Mouse (Mus musculus): ENCODE results near the gene Ptpn14. TPM values are rescaled to one million over a fixed set of nuclear protein-coding genes. Genes with fewer than 3 reads are reported as not detected.
A peak's percentile ranks its signal among the peaks of the same experiment; 100 is the strongest.

Gene Ptpn14
- polyA plus RNA-seq, 1 experiment from 2014 or later, result 7.2 TPM

GRCm38 (mm10) chr1:189867034-189867433 lies 139.0 kb downstream of the Ptpn14 start:
- H3K27me3 ChIP-seq (ENCODE audit: insufficient read depth, poor library complexity, severe bottlenecking), result no peaks in the 10 kb centered on the region
- H3K9me3 ChIP-seq, result no peaks in the 10 kb centered on the region
- peaks cover 33% of the 10 kb centered on the region for H3K4me1 ChIP-seq
- H3K4me3 ChIP-seq, result peak overlapping the region; percentile 25; the same call in 1 of the 2 replicates
- 37% methylated on average over 5 of the region's 5 CpGs for WGBS
- peaks cover 50% of the 10 kb centered on the region for H3K36me3 ChIP-seq
- peak overlapping the region; percentile 90 for H3K27ac ChIP-seq
- no peak for DNase-seq (ENCODE audit: low spot score)

- no peaks in the 10 kb centered on the region for H3K27me3 ChIP-seq (ENCODE audit: insufficient read depth, poor library complexity, severe bottlenecking)
- peak; percentile 94 for DNase-seq (ENCODE audit: low spot score)
- H3K4me3 ChIP-seq, result peak overlapping the region; percentile 25; the same call in 1 of the 2 replicates
- no peaks in the 10 kb centered on the region for H3K9me3 ChIP-seq
- peaks cover 49% of the 10 kb centered on the region for H3K36me3 ChIP-seq
- 19% methylated on average over 9 of the region's 9 CpGs for WGBS
- H3K4me1 ChIP-seq, result peaks cover 30% of the 10 kb centered on the region
- H3K27ac ChIP-seq, result peak overlapping the region; percentile 90
Observed at GRCm38 (mm10) chr1:189867497-189867896, 139.4 kb downstream of the Ptpn14 start.

- Histone ChIP-seq H3K27me3 (ENCODE audit: insufficient read depth, poor library complexity, severe bottlenecking) (no peaks in the 10 kb centered on the region), H3K36me3 (peaks cover 44% of the 10 kb centered on the region), H3K4me3 (no peak overlapping the region), H3K4me1 (peaks cover 27% of the 10 kb centered on the region), H3K27ac (peak overlapping the region; percentile 90), H3K9me3 (no peaks in the 10 kb centered on the region)
- DNase-seq (ENCODE audit: low spot score), result no peak
- 64% methylated on average over 10 of the region's 10 CpGs for WGBS
Observed at GRCm38 (mm10) chr1:189868036-189868435, 140.0 kb downstream of the Ptpn14 start.

GRCm38 (mm10) chr1:189869651-189870270 lies 141.7 kb downstream of the Ptpn14 start:
- DNase-seq (ENCODE audit: low spot score), result no peak
- no peak overlapping the region for H3K27ac ChIP-seq
- H3K9me3 ChIP-seq, result no peaks in the 10 kb centered on the region
- H3K4me1 ChIP-seq, result peaks cover 42% of the 10 kb centered on the region
- H3K4me3 ChIP-seq, result no peak overlapping the region
- peaks cover 35% of the 10 kb centered on the region for H3K36me3 ChIP-seq
- 90% methylated on average over 18 of the region's 18 CpGs for WGBS
- H3K27me3 ChIP-seq (ENCODE audit: insufficient read depth, poor library complexity, severe bottlenecking), result no peaks in the 10 kb centered on the region

- Histone ChIP-seq H3K36me3 (peaks cover 30% of the 10 kb centered on the region), H3K27me3 (ENCODE audit: insufficient read depth, poor library complexity, severe bottlenecking) (no peaks in the 10 kb centered on the region), H3K27ac (no peak overlapping the region), H3K4me3 (no peak overlapping the region), H3K9me3 (no peaks in the 10 kb centered on the region), H3K4me1 (peaks cover 50% of the 10 kb centered on the region)
- no peak for DNase-seq (ENCODE audit: low spot score)
- WGBS, result 73% methylated on average over 8 of the region's 8 CpGs
Observed at GRCm38 (mm10) chr1:189870539-189870938, 142.5 kb downstream of the Ptpn14 start.

GRCm38 (mm10) chr1:189871625-189872024 lies 143.6 kb downstream of the Ptpn14 start:
- H3K27me3 ChIP-seq (ENCODE audit: insufficient read depth, poor library complexity, severe bottlenecking), result no peaks in the 10 kb centered on the region
- H3K36me3 ChIP-seq, result peaks cover 23% of the 10 kb centered on the region
- 87% methylated on average over 8 of the region's 8 CpGs for WGBS
- peaks cover 56% of the 10 kb centered on the region for H3K4me1 ChIP-seq
- H3K27ac ChIP-seq, result no peak overlapping the region
- no peak overlapping the region for H3K4me3 ChIP-seq
- no peaks in the 10 kb centered on the region for H3K9me3 ChIP-seq
- no peak for DNase-seq (ENCODE audit: low spot score)

GRCm38 (mm10) chr1:189872050-189872449 lies 144.0 kb downstream of the Ptpn14 start:
- Histone ChIP-seq H3K36me3 (peaks cover 23% of the 10 kb centered on the region), H3K4me1 (peaks cover 56% of the 10 kb centered on the region), H3K9me3 (no peaks in the 10 kb centered on the region), H3K27ac (no peak overlapping the region), H3K27me3 (ENCODE audit: insufficient read depth, poor library complexity, severe bottlenecking) (no peaks in the 10 kb centered on the region), H3K4me3 (no peak overlapping the region)
- 88% methylated on average over 4 of the region's 4 CpGs for WGBS
- no peak for DNase-seq (ENCODE audit: low spot score)

GRCm38 (mm10) chr1:189873591-189873990 lies 145.5 kb downstream of the Ptpn14 start:
- Histone ChIP-seq H3K9me3 (no peaks in the 10 kb centered on the region), H3K36me3 (peaks cover 23% of the 10 kb centered on the region), H3K4me1 (peaks cover 49% of the 10 kb centered on the region), H3K27ac (peak overlapping the region; percentile 48; the same call in 1 of the 2 replicates), H3K4me3 (no peak overlapping the region), H3K27me3 (ENCODE audit: insufficient read depth, poor library complexity, severe bottlenecking) (no peaks in the 10 kb centered on the region)
- DNase-seq (ENCODE audit: low spot score), result no peak
- WGBS, result 81% methylated on average over 8 of the region's 8 CpGs

GRCm38 (mm10) chr1:189875439-189875861 lies 147.4 kb downstream of the Ptpn14 start:
- H3K4me3 ChIP-seq, result no peak overlapping the region
- 0 out of 2 replicates have a peak overlapping the region, but pooled peaks have one; percentile 59 for H3K27ac ChIP-seq
- peaks cover 21% of the 10 kb centered on the region for H3K36me3 ChIP-seq
- no peaks in the 10 kb centered on the region for H3K27me3 ChIP-seq (ENCODE audit: insufficient read depth, poor library complexity, severe bottlenecking)
- H3K9me3 ChIP-seq, result no peaks in the 10 kb centered on the region
- 33% methylated on average over 6 of the region's 6 CpGs for WGBS
- H3K4me1 ChIP-seq, result peaks cover 64% of the 10 kb centered on the region
- no peak for DNase-seq (ENCODE audit: low spot score)

GRCm38 (mm10) chr1:189876162-189876561 lies 148.1 kb downstream of the Ptpn14 start:
- Histone ChIP-seq H3K27ac (0 out of 2 replicates have a peak overlapping the region, but pooled peaks have one; percentile 22), H3K9me3 (no peaks in the 10 kb centered on the region), H3K27me3 (ENCODE audit: insufficient read depth, poor library complexity, severe bottlenecking) (no peaks in the 10 kb centered on the region), H3K36me3 (peaks cover 21% of the 10 kb centered on the region), H3K4me3 (no peak overlapping the region), H3K4me1 (peaks cover 64% of the 10 kb centered on the region)
- 65% methylated on average over 8 of the region's 8 CpGs for WGBS
- DNase-seq (ENCODE audit: low spot score), result no peak

- Histone ChIP-seq H3K27me3 (ENCODE audit: insufficient read depth, poor library complexity, severe bottlenecking) (no peaks in the 10 kb centered on the region), H3K9me3 (no peaks in the 10 kb centered on the region), H3K4me3 (no peak overlapping the region), H3K4me1 (peaks cover 66% of the 10 kb centered on the region), H3K36me3 (peaks cover 35% of the 10 kb centered on the region), H3K27ac (peak overlapping the region; percentile 60; the same call in 1 of the 2 replicates)
- WGBS, result 69% methylated on average over 2 of the region's 2 CpGs
- no peak for DNase-seq (ENCODE audit: low spot score)
Observed at GRCm38 (mm10) chr1:189879212-189879611, 151.1 kb downstream of the Ptpn14 start.

- Histone ChIP-seq H3K27me3 (ENCODE audit: insufficient read depth, poor library complexity, severe bottlenecking) (no peaks in the 10 kb centered on the region), H3K36me3 (peaks cover 42% of the 10 kb centered on the region), H3K4me3 (no peak overlapping the region), H3K9me3 (no peaks in the 10 kb centered on the region), H3K27ac (peak overlapping the region; percentile 60; the same call in 1 of the 2 replicates), H3K4me1 (peaks cover 59% of the 10 kb centered on the region)
- no peak for DNase-seq (ENCODE audit: low spot score)
- 64% methylated on average over 8 of the region's 8 CpGs for WGBS
Observed at GRCm38 (mm10) chr1:189879965-189880364, 151.9 kb downstream of the Ptpn14 start.

- peaks cover 50% of the 10 kb centered on the region for H3K36me3 ChIP-seq
Observed at GRCm38 (mm10) chr1:189880745-189881144, 152.7 kb downstream of the Ptpn14 start.

More at GRCm38 (mm10) chr1:189880745-189881144, 152.7 kb downstream of the Ptpn14 start:
- H3K4me3 ChIP-seq, result no peak overlapping the region
- 83% methylated on average over 14 of the region's 14 CpGs for WGBS
- no peak for DNase-seq (ENCODE audit: low spot score)
- no peaks in the 10 kb centered on the region for H3K9me3 ChIP-seq
- no peaks in the 10 kb centered on the region for H3K27me3 ChIP-seq (ENCODE audit: insufficient read depth, poor library complexity, severe bottlenecking)
- H3K27ac ChIP-seq, result no peak overlapping the region
- H3K4me1 ChIP-seq, result peaks cover 54% of the 10 kb centered on the region

Data from heart, embryonic 10.5 days (tissue).